ENCODE assay signal across 36 mouse cellular contexts in genomic region chr1:21326733-21327132, GRCm38 (mm10). TPM values are rescaled to one million over a fixed set of nuclear protein-coding genes. Genes with fewer than 3 reads are reported as not detected.
DNase-seq lines count a peak whose midpoint lies in the region; ATAC-seq and TF ChIP-seq lines count a peak whose summit lies in the region.
"Had no signal": no experiment of that assay in that cellular context is flagged by ENCODE, and none has a peak within 500 bp of the region (broad histone marks: within the 10 kb centered on the region; RNA-seq: fewer than 3 reads in every experiment).

No protein-coding gene starts in this region.

- DNase-seq in kidney, adult 18-20 months, result peak; percentile 55
- peak; percentile 99 for DNase-seq in liver, adult 2 months (ENCODE audit: extremely low read depth, low read depth, low spot score)
- DNase-seq in liver, result no peak
- peak; percentile 83 for DNase-seq in fat pad, adult 2 months (ENCODE audit: extremely low read depth, low read depth, low spot score)
- DNase-seq in frontal cortex, postnatal 14 days (ENCODE audit: low spot score in 2 of 2), result no peak
- DNase-seq in heart, postnatal 14 days, result no peak
- DNase-seq: adrenal gland, adult 2 months; adrenal gland, postnatal 36 days; cerebellum, adult 18-20 months; cerebellum, postnatal 14 days; gastrocnemius, postnatal 14 days; heart, postnatal 36 days; layer of hippocampus, postnatal 36 days; left cerebral cortex, postnatal 4 days; lung, postnatal 4 days; midbrain, embryonic 14.5 days; thymus, adult 18-20 months; thymus, postnatal 25 days had no signal

- H3K4me3 ChIP-seq in kidney, embryonic 14.5 days (ENCODE audit: low read length), result no peak overlapping the region
- no peak overlapping the region for H3K4me3 ChIP-seq in liver, adult 2 months (ENCODE audit: insufficient read depth, low read depth, low read length)
- H3K4me3 ChIP-seq in stomach, embryonic 16.5 days (replicated peaks; ENCODE audit: low read length), result no peak overlapping the region
- H3K4me3 ChIP-seq: erythroblast, embryonic 14.5 days; forebrain, embryonic 12.5 days; heart, embryonic 15.5 days; hindbrain, embryonic 12.5 days; liver, embryonic 15.5 days; lung, embryonic 15.5 days had no signal

- no peak overlapping the region for H3K4me2 ChIP-seq in kidney, embryonic 14.5 days (replicated peaks; ENCODE audit: low read depth, low read length)
- H3K4me2 ChIP-seq in stomach, embryonic 16.5 days (ENCODE audit: low read depth, low read length), result no peak overlapping the region
- H3K4me2 ChIP-seq: forebrain, embryonic 12.5 days; heart, embryonic 15.5 days; hindbrain, embryonic 12.5 days; liver, embryonic 15.5 days; lung, embryonic 15.5 days had no signal

- H3K27me3 ChIP-seq in kidney, embryonic 14.5 days (ENCODE audit: control insufficient read depth, insufficient read depth, low read length), result no peaks in the 10 kb centered on the region
- no peaks in the 10 kb centered on the region for H3K27me3 ChIP-seq in liver, adult 2 months (ENCODE audit: control insufficient read depth, insufficient read depth, low read length)
- no peaks in the 10 kb centered on the region for H3K27me3 ChIP-seq in stomach, embryonic 16.5 days (ENCODE audit: control insufficient read depth, insufficient read depth, low read length)
- H3K27me3 ChIP-seq: forebrain, embryonic 12.5 days; heart, embryonic 15.5 days; hindbrain, embryonic 12.5 days; liver, embryonic 15.5 days; lung, embryonic 15.5 days had no signal

- no peak for TF ChIP-seq CTCF in liver, adult 2 months (IDR thresholded peaks at IDR 0.05; ENCODE audit: low read depth, low read length)

- H3K9me3 ChIP-seq in kidney, embryonic 14.5 days (ENCODE audit: control insufficient read depth, low read length), result no peaks in the 10 kb centered on the region
- H3K9me3 ChIP-seq in stomach, embryonic 16.5 days (replicated peaks; ENCODE audit: control insufficient read depth, low read length), result no peaks in the 10 kb centered on the region
- H3K9me3 ChIP-seq: heart, embryonic 15.5 days; hindbrain, embryonic 12.5 days; liver, embryonic 15.5 days; lung, embryonic 15.5 days had no signal

- WGBS in kidney, embryonic 14.5 days, result 91% methylated on average over 7 of the region's 7 CpGs
- WGBS in liver, adult 2 months, result 21% methylated on average over 7 of the region's 7 CpGs
- 89% methylated on average over 7 of the region's 7 CpGs for WGBS in stomach, embryonic 16.5 days

- no peaks in the 10 kb centered on the region for H3K4me1 ChIP-seq in kidney, embryonic 14.5 days (ENCODE audit: control insufficient read depth, insufficient read depth, low read length)
- H3K4me1 ChIP-seq in liver, adult 2 months (ENCODE audit: control insufficient read depth, insufficient read depth, low read length), result peaks cover 37% of the 10 kb centered on the region
- no peaks in the 10 kb centered on the region for H3K4me1 ChIP-seq in stomach, embryonic 16.5 days (ENCODE audit: control insufficient read depth, insufficient read depth, low read length)
- H3K4me1 ChIP-seq: forebrain, embryonic 12.5 days; heart, embryonic 15.5 days; hindbrain, embryonic 12.5 days; lung, embryonic 15.5 days had no signal

- no peak overlapping the region for H3K27ac ChIP-seq in kidney, embryonic 14.5 days (ENCODE audit: low read depth, low read length)
- peak overlapping the region; percentile 99 for H3K27ac ChIP-seq in liver, adult 2 months (replicated peaks; ENCODE audit: insufficient read depth, low read depth, low read length)
- no peak overlapping the region for H3K27ac ChIP-seq in stomach, embryonic 16.5 days (ENCODE audit: low read length)
- H3K27ac ChIP-seq: forebrain, embryonic 12.5 days; heart, embryonic 15.5 days; hindbrain, embryonic 12.5 days; hindbrain, postnatal 0 days; liver, embryonic 15.5 days; lung, embryonic 15.5 days had no signal

- ATAC-seq in kidney, embryonic 14.5 days (ENCODE audit: low FRiP score, low TSS enrichment), result no peak
- ATAC-seq in stomach, embryonic 16.5 days (ENCODE audit: insufficient read depth, low FRiP score), result 0 out of 2 replicates have a peak, but pooled peaks have one; percentile 18
- ATAC-seq: CD4-positive, CD25-positive, alpha-beta regulatory T cell, adult 4 months; hindbrain, postnatal 0 days had no signal

- no peaks in the 10 kb centered on the region for H3K79me2 ChIP-seq in liver, adult 2 months (ENCODE audit: control insufficient read depth, insufficient read depth, low read length)

- intact Hi-C loops in heart, postnatal 14 days (cut with DNase I), result no loop called here

- H3K9ac ChIP-seq in kidney, embryonic 14.5 days (ENCODE audit: low read depth, low read length), result no peak overlapping the region
- H3K9ac ChIP-seq in liver, adult 2 months (ENCODE audit: low read depth, low read length), result no peak overlapping the region
- H3K9ac ChIP-seq in stomach, embryonic 16.5 days (ENCODE audit: low read length), result no peak overlapping the region
- H3K9ac ChIP-seq: forebrain, embryonic 12.5 days; heart, embryonic 15.5 days; hindbrain, embryonic 12.5 days; liver, embryonic 15.5 days; lung, embryonic 15.5 days had no signal

- H3K36me3 ChIP-seq in kidney, embryonic 14.5 days (ENCODE audit: control insufficient read depth, insufficient read depth, low read length), result no peaks in the 10 kb centered on the region
- no peaks in the 10 kb centered on the region for H3K36me3 ChIP-seq in liver, adult 2 months (ENCODE audit: control insufficient read depth, insufficient read depth, low read length)
- H3K36me3 ChIP-seq in stomach, embryonic 16.5 days (ENCODE audit: control insufficient read depth, insufficient read depth, low read length), result no peaks in the 10 kb centered on the region
- H3K36me3 ChIP-seq: forebrain, embryonic 12.5 days; heart, embryonic 15.5 days; hindbrain, embryonic 12.5 days; liver, embryonic 15.5 days; lung, embryonic 15.5 days had no signal

- no peak for TF ChIP-seq POLR2A in liver, adult 2 months (IDR thresholded peaks at IDR 0.05; ENCODE audit: extremely low read depth, insufficient read depth, low read length)

RNA-seq across cellular contexts. Expression of gene Khdc1a, which starts 22.7 kb away (rescaled TPM):
- not detected in 2 replicates for polyA plus RNA-seq in kidney, embryonic 14.5 days (2014; fragmentation: Nextera tagmentation; extraction: Ambion mirVana)
- total RNA-seq in liver, adult 2 months (2014; rRNA removed), result not detected in 2 replicates
- not detected in 2 replicates for polyA plus RNA-seq in liver, adult 2 months (2012; rRNA removed)
- not detected in 2 replicates for polyA plus RNA-seq in stomach, embryonic 16.5 days (2015; fragmentation: Nextera tagmentation; extraction: Ambion mirVana)
- not detected for total RNA-seq in heart, postnatal 14 days (2021)
- total RNA-seq: adrenal gland, adult 2 months; adrenal gland, postnatal 36 days; gastrocnemius, postnatal 14 days; granulocyte monocyte progenitor cell, adult 5-6 weeks; heart, postnatal 36 days; hindbrain, postnatal 0 days; layer of hippocampus, postnatal 36 days; left cerebral cortex, postnatal 4 days had no signal
- polyA plus RNA-seq: adrenal gland, adult 2 months; brain, embryonic 14.5 days; cortical plate, adult 2 months; embryonic facial prominence, embryonic 14.5 days; erythroblast, embryonic 14.5 days; forebrain, embryonic 12.5 days; hindbrain, embryonic 12.5 days; hindbrain, postnatal 0 days; large intestine, adult 2 months; limb, embryonic 14.5 days; liver, embryonic 15.5 days; midbrain, embryonic 14.5 days; neural tube, embryonic 14.5 days; stomach, embryonic 14.5 days had no signal

RNA-seq across cellular contexts. Expression of gene Khdc1c, which starts 41.4 kb away (rescaled TPM):
- polyA plus RNA-seq in kidney, embryonic 14.5 days (2014; fragmentation: Nextera tagmentation; extraction: Ambion mirVana), result not detected in 2 replicates
- not detected in 2 replicates for total RNA-seq in liver, adult 2 months (2014; rRNA removed)
- polyA plus RNA-seq in liver, adult 2 months (2012; rRNA removed), result not detected in 2 replicates
- polyA plus RNA-seq in stomach, embryonic 16.5 days (2015; fragmentation: Nextera tagmentation; extraction: Ambion mirVana), result not detected in 2 replicates
- not detected for total RNA-seq in heart, postnatal 14 days (2021)
- total RNA-seq: adrenal gland, adult 2 months; adrenal gland, postnatal 36 days; gastrocnemius, postnatal 14 days; granulocyte monocyte progenitor cell, adult 5-6 weeks; heart, postnatal 36 days; hindbrain, postnatal 0 days; layer of hippocampus, postnatal 36 days; left cerebral cortex, postnatal 4 days had no signal
- polyA plus RNA-seq: adrenal gland, adult 2 months; brain, embryonic 14.5 days; CD4-positive, CD25-positive, alpha-beta regulatory T cell, adult 4 months; cortical plate, adult 2 months; embryonic facial prominence, embryonic 14.5 days; erythroblast, embryonic 14.5 days; forebrain, embryonic 12.5 days; heart, embryonic 15.5 days; hindbrain, embryonic 12.5 days; hindbrain, postnatal 0 days; large intestine, adult 2 months; limb, embryonic 14.5 days; liver, embryonic 15.5 days; lung, embryonic 15.5 days; midbrain, embryonic 14.5 days; neural tube, embryonic 14.5 days; stomach, embryonic 14.5 days had no signal

RNA-seq across cellular contexts. Expression of gene Khdc1b, which starts 56.6 kb away (rescaled TPM):
- polyA plus RNA-seq in kidney, embryonic 14.5 days (2014; fragmentation: Nextera tagmentation; extraction: Ambion mirVana), result 0.09 TPM in 1 of 2 replicates, not detected in the other
- not detected in 2 replicates for total RNA-seq in liver, adult 2 months (2014; rRNA removed)
- not detected in 2 replicates for polyA plus RNA-seq in liver, adult 2 months (2012; rRNA removed)
- not detected in 2 replicates for polyA plus RNA-seq in stomach, embryonic 16.5 days (2015; fragmentation: Nextera tagmentation; extraction: Ambion mirVana)
- not detected for total RNA-seq in heart, postnatal 14 days (2021)
- total RNA-seq: adrenal gland, adult 2 months; adrenal gland, postnatal 36 days; gastrocnemius, postnatal 14 days; granulocyte monocyte progenitor cell, adult 5-6 weeks; heart, postnatal 36 days; hindbrain, postnatal 0 days; layer of hippocampus, postnatal 36 days; left cerebral cortex, postnatal 4 days had no signal
- polyA plus RNA-seq: adrenal gland, adult 2 months; brain, embryonic 14.5 days; cortical plate, adult 2 months; embryonic facial prominence, embryonic 14.5 days; erythroblast, embryonic 14.5 days; forebrain, embryonic 12.5 days; hindbrain, postnatal 0 days; large intestine, adult 2 months; liver, embryonic 15.5 days had no signal

Comparison
In these comparisons a context has a peak if more than half of its experiments do, and no peak if none do; other contexts are left out.
1. DNase-seq: peak in kidney, adult 18-20 months (single experiment), liver, adult 2 months (single experiment) and fat pad, adult 2 months (single experiment); none in liver (single experiment), frontal cortex, postnatal 14 days (0 of 2) and heart, postnatal 14 days (0 of 2).